Mouse (Mus musculus) megakaryocyte, adult 5-6 weeks (primary cell): ENCODE data around the gene Pnpla5. TPM values are rescaled to one million over a fixed set of nuclear protein-coding genes. Genes with fewer than 3 reads are reported as not detected.
"Not testable (repeated sequence)": the region's sequence is repeated elsewhere in the genome, so short reads cannot be mapped to it uniquely, and the experiment has no call there.

Experiments used
- ATAC-seq: 2 replicates; pipeline ENCODE4 v1.8.0; 2016; ENCODE audit warnings: mild to moderate bottlenecking, inconsistent platforms; ENCODE audit not compliant: poor library complexity, severe bottlenecking
- total RNA-seq, 2 experiments: library from RNA; stranded (forward) in 1 of 2; stranded (reverse) in 1 of 2; fragments of 153-499, 151-499 nt in 1 of 2; fragments of 221-1000, 200-1000 nt in 1 of 2; gene quantifications; 2 replicates each; pipeline versions ENCODE4 v1.2.3 to v1.2.4; 2015 to 2017

The Pnpla5 gene
- total RNA-seq, 2 experiments from 2014 or later: not detected

- ATAC-seq: 0 out of 2 replicates have a peak, but pooled peaks have one; percentile 45
Measured at GRCm38 (mm10) chr15:84120612-84121011, 2.4 kb downstream of the Pnpla5 start.

GRCm38 (mm10) chr15:84116466-84116865 lies 6.5 kb downstream of the Pnpla5 start:
- ATAC-seq: no peak

GRCm38 (mm10) chr15:84115727-84116126 lies 7.2 kb downstream of the Pnpla5 start:
- no peak for ATAC-seq

- ATAC-seq: no peak
Measured at GRCm38 (mm10) chr15:84113873-84114272, 9.1 kb downstream of the Pnpla5 start.

- no peak for ATAC-seq
Measured at GRCm38 (mm10) chr15:84108899-84109298, 14.1 kb downstream of the Pnpla5 start.

- ATAC-seq: no peak
Measured at GRCm38 (mm10) chr15:84105924-84106500, 17.0 kb downstream of the Pnpla5 start.

- peak; percentile 18; the same call in 1 of the 2 replicates for ATAC-seq
Measured at GRCm38 (mm10) chr15:84105105-84105923, 17.7 kb downstream of the Pnpla5 start, which contains the start of gene Sult4a1. TSS of gene Sult4a1 (minus strand) at chr15:84105754.

GRCm38 (mm10) chr15:84104626-84105025 lies 18.3 kb downstream of the Pnpla5 start:
- ATAC-seq: no peak

- ATAC-seq: not testable (repeated sequence)
Measured at GRCm38 (mm10) chr15:84097536-84097935, 25.4 kb downstream of the Pnpla5 start.

- ATAC-seq: no peak
Measured at GRCm38 (mm10) chr15:84096051-84096450, 26.9 kb downstream of the Pnpla5 start.

GRCm38 (mm10) chr15:84094921-84095320 lies 28.1 kb downstream of the Pnpla5 start:
- ATAC-seq: no peak

GRCm38 (mm10) chr15:84086775-84087174 lies 36.2 kb downstream of the Pnpla5 start:
- no peak for ATAC-seq

- ATAC-seq: no peak
Measured at GRCm38 (mm10) chr15:84086364-84086763, 36.6 kb downstream of the Pnpla5 start.

- no peak for ATAC-seq
Measured at GRCm38 (mm10) chr15:84080069-84080468, 42.9 kb downstream of the Pnpla5 start.

GRCm38 (mm10) chr15:84079519-84079918 lies 43.5 kb downstream of the Pnpla5 start:
- no peak for ATAC-seq

GRCm38 (mm10) chr15:84078667-84079066 lies 44.3 kb downstream of the Pnpla5 start:
- ATAC-seq: no peak

GRCm38 (mm10) chr15:84077151-84077550 lies 45.8 kb downstream of the Pnpla5 start:
- no peak for ATAC-seq

GRCm38 (mm10) chr15:84074705-84075185 lies 48.2 kb downstream of the Pnpla5 start:
- ATAC-seq: no peak

GRCm38 (mm10) chr15:84073911-84074704 lies 48.9 kb downstream of the Pnpla5 start:
- no peak for ATAC-seq

GRCm38 (mm10) chr15:84073058-84073457 lies 49.9 kb downstream of the Pnpla5 start:
- ATAC-seq: no peak

GRCm38 (mm10) chr15:84072226-84072625 lies 50.7 kb downstream of the Pnpla5 start:
- ATAC-seq: peak; percentile 49; the same call in 1 of the 2 replicates
